Mouse (Mus musculus) cerebellum, postnatal 10 days (tissue): ENCODE measurements around the gene Sparc.

Source experiments
- DNase-seq, 2 experiments: peaks; one replicate each; pipeline ENCODE4 v3.0.0; 2021; ENCODE audit warnings: mixed read lengths in 2 of 2

The Sparc gene

DNA sequence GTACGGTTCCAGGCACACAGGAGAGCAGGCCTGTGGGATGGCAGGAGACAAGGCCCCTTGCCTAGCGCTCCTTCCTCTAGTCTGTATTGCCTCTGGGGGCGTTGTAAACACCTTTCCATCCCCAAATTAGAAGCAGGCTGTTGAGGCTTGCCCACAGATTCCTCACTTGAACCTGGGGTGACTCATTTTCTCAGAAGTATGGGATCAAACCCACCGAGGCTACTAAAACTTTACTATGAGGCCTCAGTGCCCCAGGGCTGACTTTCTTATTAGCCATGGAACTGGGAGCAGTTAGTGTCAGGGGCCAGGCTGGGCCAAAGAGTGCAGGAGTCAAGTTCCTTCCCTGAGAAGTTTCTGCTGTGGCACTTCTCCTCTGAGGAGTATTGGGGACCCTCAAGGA, 57.7 kb downstream of the Sparc start:
- DNase-seq = no peak

DNA sequence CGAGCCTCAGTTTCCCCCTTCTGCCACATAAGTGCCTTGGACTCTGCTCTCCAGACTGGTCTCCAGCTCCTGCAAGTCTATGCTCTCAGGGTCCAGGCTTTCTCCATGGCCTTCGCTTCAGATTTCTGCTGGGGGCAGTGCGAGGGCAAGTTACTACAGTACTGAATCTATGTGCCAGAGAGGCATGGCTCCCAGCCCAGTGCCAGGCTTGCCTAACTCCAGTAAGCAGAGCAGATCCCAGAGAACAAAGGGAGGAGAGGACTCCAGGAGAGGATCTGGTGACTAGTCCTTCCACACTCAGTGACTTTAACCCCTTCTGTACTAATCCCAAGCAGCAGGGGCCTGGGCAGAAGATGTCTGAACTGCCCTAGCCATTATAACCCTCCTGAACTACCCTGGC, 58.3 kb downstream of the Sparc start:
- peak; percentile 72 to 81 for DNase-seq

DNA sequence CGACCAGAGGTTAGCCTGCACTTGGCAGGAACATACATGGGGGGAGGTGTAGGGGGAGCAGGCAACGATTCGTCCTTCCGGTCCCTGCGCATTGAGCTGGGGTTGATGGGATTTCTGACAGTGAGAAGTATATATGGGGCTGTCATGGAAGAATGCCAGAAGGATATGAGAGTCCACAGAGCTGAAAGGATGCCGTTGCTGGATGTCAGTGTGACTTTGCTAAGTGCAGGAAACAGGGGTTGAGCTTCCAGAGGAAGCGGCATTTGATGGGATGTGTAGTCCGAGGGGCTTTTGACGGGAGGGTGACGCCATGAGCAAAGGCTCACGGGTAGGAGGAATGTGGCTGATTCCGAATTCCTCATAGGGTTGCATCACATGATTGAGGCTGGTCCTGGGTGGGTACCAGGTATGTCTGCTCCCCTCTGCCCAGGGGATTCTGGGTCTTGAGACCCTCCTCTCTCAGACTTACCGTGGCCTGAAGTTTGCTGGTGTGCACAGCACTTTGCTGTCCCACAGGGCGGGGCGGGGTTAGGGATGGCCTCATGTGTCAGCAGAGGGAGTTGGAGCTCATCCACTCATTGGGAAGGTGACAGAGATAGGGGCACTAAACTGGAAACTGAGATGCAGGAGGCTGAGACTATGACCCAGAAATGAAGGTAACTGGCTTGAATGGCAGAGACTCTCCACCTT, 64.7 kb downstream of the Sparc start:
- peak in 1 of 2 experiments; percentile 48 for DNase-seq

DNA sequence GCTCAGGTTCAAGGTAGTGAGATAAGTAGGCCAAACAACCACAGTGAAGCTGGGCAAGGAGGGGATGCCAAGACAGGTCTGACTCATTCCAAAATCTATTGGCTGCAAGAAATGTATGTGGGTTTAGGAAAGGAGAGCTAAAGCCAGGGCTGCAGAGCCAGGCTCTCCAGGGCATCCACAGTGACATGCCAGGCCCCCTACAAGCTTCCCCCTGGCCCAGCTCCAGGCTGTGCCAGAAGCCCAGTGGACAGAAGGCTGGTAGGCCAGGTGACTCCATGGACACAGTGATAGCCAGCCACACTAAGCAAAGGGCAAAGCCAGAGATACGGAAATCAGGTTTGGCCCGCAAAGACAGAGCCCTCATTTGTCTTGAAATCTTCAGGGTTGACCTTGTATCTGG, 66.1 kb downstream of the Sparc start:
- DNase-seq = peak; percentile 96 to 97
